In genomic region chr6:53704440-53704839, GRCm38 (mm10) we compare ENCODE assay signal across 22 mouse cellular contexts.
DNase-seq lines count a peak whose midpoint lies in the region; ATAC-seq and TF ChIP-seq lines count a peak whose summit lies in the region.
"Had no signal": no experiment of that assay in that cellular context is flagged by ENCODE, and none has a peak within 500 bp of the region (broad histone marks: within the 10 kb centered on the region; RNA-seq: fewer than 3 reads in every experiment).

No protein-coding gene starts in this region.

- 19% methylated on average over 2 of the region's 2 CpGs for WGBS in stomach, postnatal 0 days
- WGBS in liver, embryonic 11.5 days, result 38% methylated on average over 2 of the region's 2 CpGs

- intact Hi-C loops in left cerebral cortex, adult 2 months (cut with DNase I), result no loop called here

- no peak overlapping the region for H3K4me3 ChIP-seq in stomach, postnatal 0 days (ENCODE audit: low read depth, low read length)
- no peak overlapping the region for H3K4me3 ChIP-seq in left cerebral cortex, adult 2 months
- H3K4me3 ChIP-seq in liver, embryonic 11.5 days (ENCODE audit: low read depth, low read length), result no peak overlapping the region
- H3K4me3 ChIP-seq: embryonic facial prominence, embryonic 15.5 days; forebrain, embryonic 10.5 days; heart, embryonic 12.5 days; hindbrain, embryonic 13.5 days; limb, embryonic 12.5 days; liver, embryonic 13.5 days; lung, embryonic 15.5 days had no signal

- TF ChIP-seq EP300 in stomach, postnatal 0 days (optimal IDR thresholded peaks at IDR 0.05), result no peak

- TF ChIP-seq CTCF in stomach, postnatal 0 days (IDR thresholded peaks at IDR 0.05; ENCODE audit: low read depth), result no peak
- TF ChIP-seq CTCF in left cerebral cortex, adult 2 months (IDR thresholded peaks at IDR 0.05), result no peak

- H3K4me1 ChIP-seq in stomach, postnatal 0 days (replicated peaks; ENCODE audit: control insufficient read depth, insufficient read depth), result no peaks in the 10 kb centered on the region
- H3K4me1 ChIP-seq in liver, embryonic 11.5 days (replicated peaks; ENCODE audit: control insufficient read depth, insufficient read depth, low read length), result no peaks in the 10 kb centered on the region
- H3K4me1 ChIP-seq: embryonic facial prominence, embryonic 15.5 days; hindbrain, embryonic 13.5 days; liver, embryonic 13.5 days had no signal

- no peak overlapping the region for H3K27ac ChIP-seq in stomach, postnatal 0 days (replicated peaks)
- no peak overlapping the region for H3K27ac ChIP-seq in left cerebral cortex, adult 2 months
- H3K27ac ChIP-seq in liver, embryonic 11.5 days (ENCODE audit: low read depth, low read length), result no peak overlapping the region
- H3K27ac ChIP-seq: embryonic facial prominence, embryonic 15.5 days; forebrain, embryonic 10.5 days; hindbrain, embryonic 13.5 days; limb, embryonic 12.5 days; liver, embryonic 13.5 days; lung, embryonic 15.5 days had no signal

- no peaks in the 10 kb centered on the region for H3K27me3 ChIP-seq in stomach, postnatal 0 days (ENCODE audit: control insufficient read depth, insufficient read depth, low read length)
- H3K27me3 ChIP-seq in liver, embryonic 11.5 days (replicated peaks; ENCODE audit: control insufficient read depth, insufficient read depth, low read length), result no peaks in the 10 kb centered on the region
- H3K27me3 ChIP-seq: embryonic facial prominence, embryonic 15.5 days; heart, embryonic 12.5 days; hindbrain, embryonic 13.5 days; limb, embryonic 12.5 days; liver, embryonic 13.5 days; lung, embryonic 15.5 days had no signal

- H3K9me3 ChIP-seq in stomach, postnatal 0 days (ENCODE audit: control insufficient read depth, low read length), result no peaks in the 10 kb centered on the region
- H3K9me3 ChIP-seq in liver, embryonic 11.5 days (ENCODE audit: control insufficient read depth, low read length), result no peaks in the 10 kb centered on the region
- H3K9me3 ChIP-seq: embryonic facial prominence, embryonic 15.5 days; forebrain, embryonic 10.5 days; heart, embryonic 12.5 days; hindbrain, embryonic 13.5 days; limb, embryonic 12.5 days; liver, embryonic 13.5 days; lung, embryonic 15.5 days had no signal

- DNase-seq in adrenal gland, adult (ENCODE audit: inconsistent age in 2 of 2, low spot score in 1 of 2), result peak; percentile 36 to 75
- DNase-seq in adrenal gland, adult 8-10 months, result no peak
- peak; percentile 11 for DNase-seq in lung, postnatal 25 days (ENCODE audit: low spot score)
- DNase-seq in lung, postnatal 14 days, result no peak
- peak; percentile 54 for DNase-seq in NIH3T3 (ENCODE audit: low read depth)
- no peak for DNase-seq in stomach, postnatal 0 days (ENCODE audit: low spot score)
- no peak for DNase-seq in left cerebral cortex, adult 2 months (ENCODE audit: extremely low spot score in 1 of 2, low spot score in 2 of 2)
- no peak for DNase-seq in liver, embryonic 11.5 days (ENCODE audit: low spot score)
- DNase-seq: cerebellum, adult 11-12 months; cerebellum, postnatal 36 days; heart, postnatal 14 days; kidney, adult 9 months; kidney, postnatal 36 days; liver, embryonic 13.5 days; right cerebral cortex, postnatal 4 days had no signal

- no peaks in the 10 kb centered on the region for H3K36me3 ChIP-seq in stomach, postnatal 0 days (ENCODE audit: control insufficient read depth, insufficient read depth, low read length)
- no peaks in the 10 kb centered on the region for H3K36me3 ChIP-seq in liver, embryonic 11.5 days (ENCODE audit: control insufficient read depth, insufficient read depth, low read length)
- H3K36me3 ChIP-seq: embryonic facial prominence, embryonic 15.5 days; forebrain, embryonic 10.5 days; heart, embryonic 12.5 days; hindbrain, embryonic 13.5 days; limb, embryonic 12.5 days; liver, embryonic 13.5 days; lung, embryonic 15.5 days had no signal

- H3K9ac ChIP-seq in stomach, postnatal 0 days (ENCODE audit: low read length), result no peak overlapping the region
- H3K9ac ChIP-seq in liver, embryonic 11.5 days (ENCODE audit: low read depth, low read length), result no peak overlapping the region
- H3K9ac ChIP-seq: embryonic facial prominence, embryonic 15.5 days; heart, embryonic 12.5 days; hindbrain, embryonic 13.5 days; limb, embryonic 12.5 days; liver, embryonic 13.5 days; lung, embryonic 15.5 days had no signal

- H3K4me2 ChIP-seq in stomach, postnatal 0 days (replicated peaks; ENCODE audit: low read depth), result no peak overlapping the region
- no peak overlapping the region for H3K4me2 ChIP-seq in liver, embryonic 11.5 days
- H3K4me2 ChIP-seq: embryonic facial prominence, embryonic 15.5 days; heart, embryonic 12.5 days; hindbrain, embryonic 13.5 days; limb, embryonic 12.5 days; liver, embryonic 13.5 days; lung, embryonic 15.5 days had no signal

- ATAC-seq in stomach, postnatal 0 days (ENCODE audit: low FRiP score, low TSS enrichment), result peak; percentile 40; the same call in 1 of the 2 replicates
- no peak for ATAC-seq in liver, embryonic 11.5 days (replicated peaks; ENCODE audit: low FRiP score)
- ATAC-seq: inflammation-experienced regulatory T-cells, adult 6 months had no signal

Comparison
In these comparisons a context has a peak if more than half of its experiments do, and no peak if none do; other contexts are left out.
1. DNase-seq: peak in adrenal gland, adult (2 of 2), lung, postnatal 25 days (single experiment) and NIH3T3 (single experiment); none in adrenal gland, adult 8-10 months (single experiment), lung, postnatal 14 days (single experiment), stomach, postnatal 0 days (single experiment), left cerebral cortex, adult 2 months (0 of 2) and liver, embryonic 11.5 days (single experiment).